Mouse (Mus musculus) kidney, adult 2 months (tissue): ENCODE data around the gene Noct.

Experiments used
- CTCF ChIP-seq: fragments of 200-500 bp; conservative IDR thresholded peaks from 2 replicates; pipeline ENCODE4 v1.5.1; 2011; ENCODE audit warnings: low read depth, mild to moderate bottlenecking, control low read depth, low read length, moderate library complexity, mixed read lengths; ENCODE audit not compliant: insufficient read depth, insufficient read length
- POLR2A ChIP-seq: fragments of 200-500 bp; IDR thresholded peaks from one replicate; pipeline ENCODE4 v1.6.1; 2011; ENCODE audit warnings: low read depth, low read length, control low read depth

- no peak for TF ChIP-seq CTCF
- TF ChIP-seq POLR2A: no peak
Measured at GRCm38 (mm10) chr3:51222834-51223460, 1.3 kb upstream of the Noct start.
